Mouse (Mus musculus) left cerebral cortex, adult 2 months (tissue): ENCODE measurements at regions not wholly inside any gene's neighbourhood (a gene's known extent, or its start where the extent isn't known, plus 50 kb on each side); places are given as distances from the start of the nearest gene placed in this dataset.

Experiments used
- DNase-seq, 2 experiments: peaks; one replicate each; pipeline ENCODE4 v3.0.0; 2021 to 2022; ENCODE audit warnings: low spot score in 2 of 2, mixed read lengths in 1 of 2; ENCODE audit errors: extremely low spot score in 1 of 2
- H3K27ac ChIP-seq: fragments of 200-600 bp; 2 replicates; pipeline ENCODE4 v1.8.1; 2022
- H3K4me3 ChIP-seq: fragments of 200-600 bp; 2 replicates; pipeline ENCODE4 v1.8.1; 2022
- CTCF ChIP-seq: fragments of 200-600 bp; IDR thresholded peaks from 2 replicates; pipeline ENCODE4 v1.8.1; 2022; ENCODE audit warnings: antibody characterized with exemption, mild to moderate bottlenecking, moderate library complexity
- intact Hi-C: fragments of 180-260 bp; cut with DNase I; formaldehyde crosslinking; loops from one replicate; pipeline ENCODE4 v1.15.1; 2025

DNA sequence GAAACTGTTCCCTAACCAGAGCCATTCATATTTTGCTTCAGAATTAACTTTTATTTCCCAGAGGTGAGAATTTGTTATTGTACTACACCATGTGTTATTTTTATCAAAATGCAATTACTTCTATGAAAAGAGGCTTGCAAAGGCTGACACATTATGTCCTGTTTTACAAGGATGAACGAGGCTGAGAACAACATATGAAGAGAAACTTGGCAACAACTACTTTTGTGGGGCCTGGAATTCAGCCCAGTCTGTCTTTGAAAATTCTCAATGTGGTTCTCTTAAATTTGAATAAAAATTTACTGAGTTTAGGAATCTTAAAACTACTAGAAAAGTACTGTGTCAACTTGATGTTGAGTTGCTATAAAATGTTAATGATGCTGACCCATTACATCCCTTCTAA is 85.6 kb upstream of the Galntl6 start:
- intact Hi-C loops: no loop called here
- no peak overlapping the region for H3K4me3 ChIP-seq
- DNase-seq: peak in 1 of 2 experiments; percentile 12
- no peak overlapping the region for H3K27ac ChIP-seq
- TF ChIP-seq CTCF: no peak
